Mouse (Mus musculus) midbrain, embryonic 11.5 days (tissue): ENCODE measurements around the gene Rrm2. TPM values are rescaled to one million over a fixed set of nuclear protein-coding genes. Genes with fewer than 3 reads are reported as not detected.

Source experiments
- ATAC-seq: fragments of 200-750 bp; cut with Nextera tagmentation; 2 replicates; pipeline ENCODE4 v1.8.0; 2017; ENCODE audit warnings: moderate TSS enrichment, moderate library complexity; ENCODE audit not compliant: low FRiP score
- DNase-seq: peaks from one replicate; pipeline ENCODE4 v3.0.0; 2015; ENCODE audit warnings: low spot score; ENCODE audit errors: missing footprints
- H3K27ac ChIP-seq: fragments of 300-500 bp; sonication (generic); 2 replicates; pipeline ENCODE4 v1.5.1; 2014; ENCODE audit warnings: low read depth, low read length
- H3K27me3 ChIP-seq: fragments of 300-500 bp; sonication (generic); 2 replicates; pipeline ENCODE4 v1.6.1; 2014; ENCODE audit warnings: mild to moderate bottlenecking, low read length, moderate library complexity, mixed read lengths; ENCODE audit not compliant: control insufficient read depth, insufficient read depth
- H3K36me3 ChIP-seq: fragments of 300-500 bp; sonication (generic); 2 replicates; pipeline ENCODE4 v1.6.1; 2014; ENCODE audit warnings: mild to moderate bottlenecking, low read length, moderate library complexity, mixed read lengths; ENCODE audit not compliant: control insufficient read depth, insufficient read depth
- H3K4me1 ChIP-seq: fragments of 300-500 bp; sonication (generic); 2 replicates; pipeline ENCODE4 v1.6.1; 2014; ENCODE audit warnings: low read length; ENCODE audit not compliant: control insufficient read depth, insufficient read depth
- H3K4me2 ChIP-seq: fragments of 300-500 bp; sonication (generic); 2 replicates; pipeline ENCODE4 v1.6.1; 2014; ENCODE audit warnings: mild to moderate bottlenecking, moderate library complexity
- H3K4me3 ChIP-seq: fragments of 300-500 bp; sonication (generic); 2 replicates; pipeline ENCODE4 v1.5.1; 2014; ENCODE audit warnings: low read depth, low read length
- H3K9ac ChIP-seq: fragments of 300-500 bp; sonication (generic); 2 replicates; pipeline ENCODE4 v1.6.1; 2014; ENCODE audit warnings: low read length
- H3K9me3 ChIP-seq: fragments of 300-500 bp; sonication (generic); 2 replicates; pipeline ENCODE4 v1.6.1; 2016; ENCODE audit warnings: low read length; ENCODE audit not compliant: control insufficient read depth
- WGBS: fragments of 180-500 bp; shearing (Covaris S2); extraction: QIAGEN DNeasy Blood & Tissue Kit; methylation state at CpG from one replicate; pipeline ENCODE4 v1.1.7; 2014; 5-methylcytosine and 5-hydroxymethylcytosine counted together
- polyA plus RNA-seq: library from polyadenylated mRNA; unstranded; fragments of >200 nt; fragmentation: Nextera tagmentation; extraction: Ambion mirVana; gene quantifications from 2 replicates; pipeline ENCODE4 v1.2.1, GENCODE M21; 2014

Gene Rrm2
- 542 and 553 TPM in 2 replicates for polyA plus RNA-seq

DNA sequence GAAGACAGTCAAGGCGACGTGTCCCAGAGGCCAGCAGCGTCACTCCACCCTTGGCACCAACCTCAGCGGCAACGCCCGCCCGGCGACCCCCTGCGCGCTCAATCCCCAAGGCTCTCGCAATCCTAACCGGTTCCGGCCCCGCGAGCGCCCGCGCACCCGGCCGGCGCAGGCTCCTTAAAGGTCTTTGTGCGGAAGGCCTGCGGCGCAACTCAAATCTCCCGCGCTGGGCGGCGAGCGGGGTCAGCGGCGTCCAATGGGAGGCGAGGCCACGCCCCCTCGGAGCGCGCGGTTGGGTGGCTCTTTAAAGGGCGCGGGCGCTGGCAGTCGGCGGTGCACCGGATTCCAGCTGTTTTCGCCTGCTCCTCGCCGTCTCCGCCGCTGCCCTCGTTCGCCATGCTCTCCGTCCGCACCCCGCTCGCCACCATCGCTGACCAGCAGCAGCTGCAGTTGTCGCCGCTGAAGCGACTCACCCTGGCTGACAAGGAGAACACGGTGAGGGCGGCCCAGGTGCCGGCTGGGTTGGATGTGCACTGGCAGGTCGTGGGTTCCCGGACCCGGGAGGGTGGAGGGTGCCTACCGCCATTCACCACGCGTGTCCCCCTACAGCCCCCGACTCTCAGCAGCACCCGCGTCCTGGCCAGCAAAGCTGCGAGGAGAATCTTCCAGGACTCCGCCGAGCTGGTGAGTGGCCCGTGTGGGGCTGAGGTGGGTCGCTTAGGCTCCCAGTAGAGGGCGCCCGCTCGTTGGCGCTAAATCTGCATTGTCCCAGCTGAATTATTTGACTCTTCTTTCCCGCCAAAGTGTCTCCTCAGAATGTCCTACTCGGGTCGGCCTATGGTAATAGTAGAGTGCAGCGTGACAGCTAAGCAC, at the start of gene Rrm2:
TSS of gene Rrm2 (plus strand) at position 288 of the 870 bp plus-strand sequence.
- Histone ChIP-seq H3K4me2 (peak within 1 kb of the TSS; percentile 77), H3K36me3 (peaks cover 12% of the 10 kb centered on the region; the same call in 1 of the 2 replicates), H3K27ac (peak within 1 kb of the TSS; percentile 67), H3K27me3 (no peaks in the 10 kb centered on the region), H3K4me1 (peaks cover 27% of the 10 kb centered on the region), H3K4me3 (peak within 1 kb of the TSS; percentile 91), H3K9ac (peak within 1 kb of the TSS; percentile 99), H3K9me3 (no peaks in the 10 kb centered on the region)
- DNase-seq, result peak; percentile 99
- under 1% methylated on average over 79 of the region's 83 CpGs for WGBS
- ATAC-seq, result peak; percentile 93

DNA sequence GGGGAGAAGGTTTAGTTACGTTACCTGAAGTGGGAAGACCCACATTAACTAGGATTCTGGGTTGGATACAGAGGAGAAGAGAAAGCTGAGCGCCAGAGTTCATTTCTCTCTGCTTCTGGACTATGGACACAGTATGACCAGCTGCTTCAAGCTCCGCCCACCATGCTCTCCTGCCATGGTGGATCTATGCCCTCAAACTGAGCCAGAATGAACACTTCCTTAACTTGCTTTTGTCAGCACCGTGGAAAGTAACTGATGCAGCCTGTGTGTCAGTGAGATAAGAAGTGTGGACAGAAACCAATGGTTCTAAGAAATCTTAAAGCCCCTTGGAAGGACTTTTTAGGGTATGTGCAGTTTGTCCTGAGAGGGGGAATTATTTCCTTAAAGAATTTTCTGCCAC, 49.0 kb upstream of the Rrm2 start:
- no peak overlapping the region for H3K9ac ChIP-seq
- DNase-seq (peak; percentile 81), ATAC-seq (no peak)
- peaks cover 9% of the 10 kb centered on the region for H3K36me3 ChIP-seq
- 91% methylated on average over 4 of the region's 4 CpGs for WGBS
- H3K4me1 ChIP-seq, result peaks cover 17% of the 10 kb centered on the region
- H3K27ac ChIP-seq, result no peak overlapping the region
- H3K4me3 ChIP-seq, result no peak overlapping the region
- H3K9me3 ChIP-seq, result no peaks in the 10 kb centered on the region
- H3K27me3 ChIP-seq, result no peaks in the 10 kb centered on the region
- H3K4me2 ChIP-seq, result no peak overlapping the region

DNA sequence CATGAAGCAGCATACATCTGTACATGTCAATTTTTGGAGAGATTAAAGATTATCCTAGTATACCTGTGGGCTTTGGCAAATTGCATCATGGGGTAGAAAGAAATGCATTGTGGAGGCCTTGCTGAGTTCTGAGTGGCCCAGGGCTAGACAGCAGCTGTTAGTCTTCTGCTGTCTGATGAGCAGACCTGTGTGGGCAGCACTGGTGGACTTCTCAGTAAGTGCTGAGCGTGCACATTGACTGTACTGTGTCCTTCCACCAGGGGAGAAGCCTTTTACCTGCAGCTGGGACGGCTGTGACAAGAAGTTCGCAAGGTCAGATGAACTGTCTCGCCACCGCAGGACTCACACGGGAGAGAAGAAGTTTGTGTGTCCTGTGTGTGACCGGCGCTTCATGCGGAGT, 48.1 kb upstream of the Rrm2 start:
- ATAC-seq, result no peak

DNA sequence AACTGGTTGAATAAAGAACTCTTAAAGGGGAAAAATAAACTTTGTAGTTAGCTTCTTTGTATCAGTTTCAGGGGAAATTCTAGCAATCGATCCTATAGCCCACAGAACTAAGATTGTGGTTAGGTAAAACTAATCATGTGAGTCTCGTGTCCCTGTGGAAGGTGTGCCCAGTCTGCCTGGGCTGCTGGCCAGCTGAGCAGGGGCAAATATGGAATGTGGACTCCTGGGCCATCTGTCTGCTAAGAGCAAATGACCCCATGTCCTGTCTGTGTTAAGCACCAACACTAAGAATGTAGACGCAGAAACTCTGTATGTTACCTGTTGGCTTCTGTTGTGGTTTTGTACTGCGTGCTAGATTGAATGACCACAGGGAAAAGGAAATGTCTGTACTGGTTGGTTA, 46.9 kb upstream of the Rrm2 start:
- H3K27ac ChIP-seq, result no peak overlapping the region
- ATAC-seq, result no peak
- WGBS, result 87% methylated on average over 4 of the region's 4 CpGs
- H3K27me3 ChIP-seq, result no peaks in the 10 kb centered on the region
- peaks cover 3% of the 10 kb centered on the region for H3K36me3 ChIP-seq
- DNase-seq, result no peak
- peaks cover 13% of the 10 kb centered on the region for H3K4me1 ChIP-seq
- H3K9me3 ChIP-seq, result no peaks in the 10 kb centered on the region
- H3K4me3 ChIP-seq, result no peak overlapping the region
- no peak overlapping the region for H3K4me2 ChIP-seq
- no peak overlapping the region for H3K9ac ChIP-seq

More for the DNA sequence above, 48.1 kb upstream of the Rrm2 start:
- H3K27ac ChIP-seq, result no peak overlapping the region
- 93% methylated on average over 9 of the region's 9 CpGs for WGBS
- no peak overlapping the region for H3K4me2 ChIP-seq
- H3K27me3 ChIP-seq, result no peaks in the 10 kb centered on the region
- H3K9ac ChIP-seq, result no peak overlapping the region
- H3K4me1 ChIP-seq, result peaks cover 17% of the 10 kb centered on the region
- no peak for DNase-seq
- H3K4me3 ChIP-seq, result no peak overlapping the region
- H3K9me3 ChIP-seq, result no peaks in the 10 kb centered on the region
- peaks cover 9% of the 10 kb centered on the region for H3K36me3 ChIP-seq

DNA sequence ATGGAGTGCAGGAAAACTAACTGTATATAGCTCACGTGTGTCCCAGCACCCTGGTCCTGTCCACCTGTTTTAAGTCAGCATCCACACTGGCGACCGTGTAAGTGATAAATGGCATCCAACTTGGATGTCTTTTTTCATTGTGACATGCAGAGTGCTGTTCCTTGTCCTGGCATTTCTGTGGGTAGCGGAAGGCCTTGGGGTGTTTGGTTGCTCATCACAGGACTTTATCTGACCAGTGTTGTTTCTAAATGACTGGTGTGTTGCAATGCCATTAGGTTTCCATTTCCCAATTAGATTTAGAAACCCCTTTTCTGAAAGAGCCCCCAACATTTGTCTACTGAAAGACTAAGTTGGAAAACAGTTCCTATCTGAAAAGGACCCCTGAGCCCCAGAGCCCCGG, 45.9 kb upstream of the Rrm2 start:
- Histone ChIP-seq H3K9ac (no peak overlapping the region), H3K4me2 (no peak overlapping the region), H3K9me3 (no peaks in the 10 kb centered on the region), H3K4me3 (no peak overlapping the region), H3K36me3 (peaks cover 3% of the 10 kb centered on the region), H3K4me1 (peaks cover 4% of the 10 kb centered on the region), H3K27ac (no peak overlapping the region), H3K27me3 (no peaks in the 10 kb centered on the region)
- WGBS, result 93% methylated on average over 5 of the region's 5 CpGs
- ATAC-seq (no peak), DNase-seq (no peak)

DNA sequence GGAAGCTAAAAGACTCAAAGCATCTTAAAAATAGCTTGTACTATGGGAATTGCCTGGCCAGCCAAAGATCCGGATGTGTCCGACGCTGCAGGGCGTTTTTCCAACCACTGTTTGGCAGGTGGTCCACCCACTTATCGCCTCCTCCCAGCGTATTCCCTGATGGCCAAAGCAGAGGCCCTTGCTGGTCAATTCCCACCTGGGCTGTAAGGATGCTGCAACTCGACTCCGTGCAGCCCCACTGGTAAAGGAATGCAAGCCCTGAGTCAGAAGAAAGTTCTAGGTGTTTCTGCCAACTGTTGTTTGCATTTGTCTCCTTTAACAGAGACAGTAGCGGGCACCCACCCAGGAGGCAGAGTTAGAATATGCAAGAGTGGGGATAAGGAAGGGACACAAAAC, 27.9 kb upstream of the Rrm2 start:
- no peak overlapping the region for H3K27ac ChIP-seq
- H3K4me2 ChIP-seq, result peak overlapping the region; percentile 91
- no peak for DNase-seq
- peak overlapping the region; percentile 77 for H3K9ac ChIP-seq
- no peaks in the 10 kb centered on the region for H3K9me3 ChIP-seq
- H3K4me3 ChIP-seq, result peak overlapping the region; percentile 53
- H3K4me1 ChIP-seq, result peaks cover 5% of the 10 kb centered on the region
- 21% methylated on average over 9 of the region's 9 CpGs for WGBS
- peaks cover 19% of the 10 kb centered on the region for H3K27me3 ChIP-seq
- no peaks in the 10 kb centered on the region for H3K36me3 ChIP-seq
- ATAC-seq, result no peak

DNA sequence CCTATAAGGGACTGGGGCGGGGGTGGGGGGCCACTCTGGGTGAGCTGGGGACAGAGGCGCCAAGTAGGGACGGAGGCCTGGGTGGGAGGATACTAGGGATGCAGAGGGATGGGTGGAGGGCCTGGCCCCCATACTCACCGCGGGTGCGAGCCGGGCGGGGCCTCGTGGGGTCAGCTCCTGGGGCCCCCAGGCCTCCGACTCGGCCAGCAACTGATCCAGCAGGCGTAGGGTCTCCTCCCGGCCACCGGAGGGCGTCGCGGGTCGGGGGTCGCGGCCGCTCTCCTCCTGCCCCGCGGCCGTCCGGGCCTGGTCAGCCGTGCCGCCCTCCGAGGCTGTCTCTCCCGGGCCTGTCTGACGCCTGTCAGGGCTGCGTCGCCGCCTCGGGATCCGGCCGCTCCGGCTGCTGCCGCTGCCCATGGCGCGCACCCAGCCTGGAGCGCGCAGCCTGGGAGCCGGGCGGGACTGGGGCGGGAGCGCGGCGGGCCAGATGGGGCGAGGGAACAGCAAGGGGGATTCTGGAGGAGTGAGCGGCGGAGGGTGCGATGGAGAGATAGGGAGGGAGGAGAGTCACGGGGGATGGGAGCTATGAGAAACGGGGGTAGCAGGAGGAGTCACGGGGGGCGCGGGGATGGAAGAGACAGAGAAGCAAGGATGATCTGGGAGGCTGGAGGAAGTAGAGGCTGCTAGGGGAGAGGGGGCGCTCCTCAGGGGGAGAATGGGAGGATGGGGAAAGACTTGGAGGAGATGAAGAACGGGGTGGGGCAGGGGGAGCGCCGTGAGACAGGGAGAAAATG, 27.4 kb upstream of the Rrm2 start:
- WGBS, result 1% methylated on average over 50 of the region's 61 CpGs
- peaks cover 19% of the 10 kb centered on the region for H3K27me3 ChIP-seq

DNA sequence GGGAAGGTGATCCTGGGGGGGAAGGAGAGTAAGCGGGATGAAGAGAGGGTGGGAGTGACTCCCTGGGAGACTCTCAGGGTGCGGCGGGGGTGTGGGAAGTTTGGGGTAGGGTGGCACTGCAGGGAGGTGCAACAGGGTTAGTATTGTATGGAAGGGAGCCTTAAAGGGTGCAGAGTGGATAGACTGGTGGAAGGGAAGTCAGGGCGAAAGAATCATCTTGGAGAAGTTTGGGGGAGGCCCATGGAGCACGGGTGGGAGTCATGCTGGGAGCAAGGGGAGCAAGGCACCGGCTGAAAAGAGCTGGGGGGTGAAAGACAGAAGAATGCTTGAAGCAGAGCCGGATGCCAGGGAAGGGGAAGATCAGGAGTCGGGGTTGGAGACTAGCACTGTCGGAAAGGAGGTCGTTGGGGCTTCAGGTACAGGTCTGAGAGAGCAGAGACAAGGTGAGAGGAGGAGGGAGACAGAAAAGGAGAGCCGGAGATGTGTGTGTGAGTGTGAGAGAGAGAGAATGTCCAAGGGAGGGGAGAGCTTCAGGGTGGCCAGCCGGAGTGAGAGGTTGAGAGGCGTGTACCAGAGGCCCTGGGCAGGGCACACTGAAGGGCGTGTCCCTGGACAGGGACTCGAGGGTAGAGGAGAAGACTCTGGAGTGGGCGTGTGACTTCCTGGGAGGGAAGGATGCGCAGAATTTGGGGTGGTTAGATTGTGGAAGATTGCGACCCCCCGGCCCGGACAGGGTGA, 26.6 kb upstream of the Rrm2 start, which contains the start of gene Cys1:
TSS of gene Cys1 (minus strand) at position 528 of the 738 bp plus-strand sequence.
- Histone ChIP-seq H3K4me1 (peaks cover 5% of the 10 kb centered on the region), H3K9me3 (no peaks in the 10 kb centered on the region), H3K27ac (no peak within 1 kb of the TSS), H3K4me2 (peak within 1 kb of the TSS; percentile 91), H3K4me3 (peak within 1 kb of the TSS; percentile 53), H3K27me3 (peaks cover 19% of the 10 kb centered on the region), H3K36me3 (no peaks in the 10 kb centered on the region), H3K9ac (peak within 1 kb of the TSS; percentile 77)
- 2% methylated on average over 20 of the region's 20 CpGs for WGBS
- DNase-seq, result no peak
- ATAC-seq, result peak; percentile 40; the same call in 1 of the 2 replicates

More for the DNA sequence above, 27.4 kb upstream of the Rrm2 start:
- peak; percentile 81 for ATAC-seq
- no peaks in the 10 kb centered on the region for H3K9me3 ChIP-seq
- peak overlapping the region; percentile 91 for H3K4me2 ChIP-seq
- H3K4me3 ChIP-seq, result peak overlapping the region; percentile 53
- peaks cover 5% of the 10 kb centered on the region for H3K4me1 ChIP-seq
- no peaks in the 10 kb centered on the region for H3K36me3 ChIP-seq
- DNase-seq, result peak; percentile 94
- peak overlapping the region; percentile 77 for H3K9ac ChIP-seq
- H3K27ac ChIP-seq, result no peak overlapping the region
